Mouse (Mus musculus) Patski (cell line): ENCODE measurements around the gene Spryd3. TPM values are rescaled to one million over a fixed set of nuclear protein-coding genes. Genes with fewer than 3 reads are reported as not detected.

Experiments used
- ATAC-seq: fragments of 100-300 bp; one replicate; pipeline ENCODE4 v1.8.0; 2021
- CTCF ChIA-PET: fragments of 350-600 bp; sonication (Branson Sonifier 250); formaldehyde crosslinking; loops from one replicate; lab custom pipeline; 2022; ENCODE audit warnings: inconsistent platforms; lab: Charles Lee
- POLR2A ChIA-PET: fragments of 350-600 bp; sonication (Branson Sonifier 250); formaldehyde crosslinking; loops from one replicate; lab custom pipeline; 2022; ENCODE audit warnings: antibody characterized with exemption, inconsistent platforms; lab: Charles Lee
- DNase-seq: peaks from one replicate; pipeline ENCODE4 v3.0.0-alpha.2; 2011; ENCODE audit warnings: low read depth, low spot score
- H3K27me3 ChIP-seq: fragments of 371-371 bp; one replicate; pipeline ENCODE4 v1.5.1; 2021
- CTCF ChIP-seq: fragments of 100-300 bp; IDR thresholded peaks from one replicate; pipeline ENCODE4 v1.5.1; 2021
- in situ Hi-C: fragments of 300-500 bp; cut with MboI; formaldehyde crosslinking; loops from 3 replicates; pipeline ENCODE4 v1.11.1; 2018; ENCODE audit warnings: low pct_unique_long_range_greater_than_20kb, mixed read lengths
- polyA plus RNA-seq: library from polyadenylated mRNA; unstranded; gene quantifications from one replicate; pipeline ENCODE4 v1.2.3, GENCODE M21; 2021

The Spryd3 gene
- polyA plus RNA-seq, 1 experiment from 2014 or later = 47.4 TPM

- ChIA-PET POLR2A (no interaction called here), CTCF (interaction anchor here (0.6 to 1.2 kb wide), 4 partner anchors 18 to 89 kb away, joined by 3 read pairs; no protein-coding TSS in a partner anchor)
- no peak for DNase-seq
- in situ Hi-C loops = no loop called here
- ATAC-seq = peak; percentile 5
- no peaks in the 10 kb centered on the region for H3K27me3 ChIP-seq
- no peak for TF ChIP-seq CTCF
These were observed 409 bp downstream of the Spryd3 start for GRCm38 (mm10) chr15:102135522-102136128.

GRCm38 (mm10) chr15:102134709-102135108 is 1.3 kb downstream of the Spryd3 start:
- ATAC-seq (no peak), DNase-seq (no peak)
- no peak for TF ChIP-seq CTCF
- H3K27me3 ChIP-seq = no peaks in the 10 kb centered on the region
- ChIA-PET CTCF (no interaction called here), POLR2A (no interaction called here)
- in situ Hi-C loops = no loop called here

- ChIA-PET POLR2A (no interaction called here), CTCF (no interaction called here)
- no peak for ATAC-seq
- no peaks in the 10 kb centered on the region for H3K27me3 ChIP-seq
- TF ChIP-seq CTCF = no peak
- no peak for DNase-seq
- in situ Hi-C loops = no loop called here
These were observed 2.7 kb downstream of the Spryd3 start for GRCm38 (mm10) chr15:102133314-102133713.

GRCm38 (mm10) chr15:102126303-102126702 is 9.7 kb downstream of the Spryd3 start:
- ATAC-seq (no peak), DNase-seq (no peak)
- CTCF ChIA-PET = interaction anchor here (1.3 to 1.7 kb wide), 2 partner anchors 10 to 12 kb away, joined by 3 to 6 read pairs; no protein-coding TSS in a partner anchor
- in situ Hi-C loops = no loop called here
- POLR2A ChIA-PET = interaction anchor here (0.9 to 1.2 kb wide), 3 partner anchors 11 to 22 kb away, joined by 3 to 16 read pairs (median 3); no protein-coding TSS in a partner anchor
- H3K27me3 ChIP-seq = no peaks in the 10 kb centered on the region
- no peak for TF ChIP-seq CTCF

- ChIA-PET POLR2A (no interaction called here), CTCF (interaction anchor here (0.5 to 2.0 kb wide), 3 partner anchors 11 to 104 kb away, joined by 3 to 6 read pairs (median 5); partner anchors contain the start of gene Soat2)
- H3K27me3 ChIP-seq = no peaks in the 10 kb centered on the region
- no peak for ATAC-seq
- in situ Hi-C loops = no loop called here
- no peak for TF ChIP-seq CTCF
- DNase-seq = no peak
These were observed 15.5 kb downstream of the Spryd3 start for GRCm38 (mm10) chr15:102120530-102120929.

- DNase-seq (no peak), ATAC-seq (no peak)
- in situ Hi-C loops = loop anchor here (5.0 kb wide), 1 partner anchor 102 kb away; no protein-coding TSS in a partner anchor
- POLR2A ChIA-PET = no interaction called here
- no peak for TF ChIP-seq CTCF
- CTCF ChIA-PET = interaction anchor here (0.8 to 1.5 kb wide), 3 partner anchors 11 to 26 kb away, joined by 3 to 4 read pairs (median 3); no protein-coding TSS in a partner anchor
- H3K27me3 ChIP-seq = no peaks in the 10 kb centered on the region
These were observed 16.2 kb downstream of the Spryd3 start for GRCm38 (mm10) chr15:102119831-102120170.

- ChIA-PET CTCF (interaction anchor here (0.8 to 1.5 kb wide), 3 partner anchors 10 to 27 kb away, joined by 3 to 4 read pairs (median 3); no protein-coding TSS in a partner anchor), POLR2A (no interaction called here)
- DNase-seq = no peak
- no peaks in the 10 kb centered on the region for H3K27me3 ChIP-seq
- ATAC-seq = no peak
- in situ Hi-C loops = loop anchor here (5.0 kb wide), 1 partner anchor 103 kb away; no protein-coding TSS in a partner anchor
- no peak for TF ChIP-seq CTCF
These were observed 16.8 kb downstream of the Spryd3 start for GRCm38 (mm10) chr15:102119121-102119830.

- ChIA-PET CTCF (interaction anchor here (0.9 to 1.5 kb wide), 4 partner anchors 12 to 32 kb away, joined by 3 to 4 read pairs (median 3); partner anchors contain the start of genes Soat2, Spryd3 and Tns2), POLR2A (no interaction called here)
- H3K27me3 ChIP-seq = no peaks in the 10 kb centered on the region
- no peak for TF ChIP-seq CTCF
- in situ Hi-C loops = loop anchor here (5.0 kb wide), 1 partner anchor 104 kb away; no protein-coding TSS in a partner anchor
- DNase-seq = no peak
- ATAC-seq = no peak
These were observed 17.4 kb downstream of the Spryd3 start for GRCm38 (mm10) chr15:102118591-102118990.

GRCm38 (mm10) chr15:102117461-102118443 is 18.3 kb downstream of the Spryd3 start:
- no peaks in the 10 kb centered on the region for H3K27me3 ChIP-seq
- DNase-seq (no peak), ATAC-seq (no peak)
- in situ Hi-C loops = loop anchor here (5.0 kb wide), 1 partner anchor 105 kb away; no protein-coding TSS in a partner anchor
- POLR2A ChIA-PET = interaction anchor here (0.7 kb wide), 1 partner anchor 104 kb away, joined by 3 read pairs; no protein-coding TSS in a partner anchor
- CTCF ChIA-PET = interaction anchor here (0.9 to 1.5 kb wide), 6 partner anchors 8 to 33 kb away, joined by 3 to 6 read pairs (median 3); partner anchors contain the start of genes Soat2, Spryd3 and Tns2
- TF ChIP-seq CTCF = no peak
